Mouse (Mus musculus) left cerebral cortex, postnatal 25 days (tissue): ENCODE data around the gene Spag5. TPM values are rescaled to one million over a fixed set of nuclear protein-coding genes. Genes with fewer than 3 reads are reported as not detected.

Source experiments
- DNase-seq, 2 experiments: peaks; one replicate each; pipeline ENCODE4 v3.0.0; 2022; ENCODE audit warnings: low spot score in 2 of 2, mixed read lengths in 1 of 2
- intact Hi-C: fragments of 180-260 bp; cut with DNase I; formaldehyde crosslinking; loops from one replicate; pipeline ENCODE4 v1.15.1; 2025
- total RNA-seq, 2 experiments: library from RNA; stranded (reverse); gene quantifications; 2 replicates each; pipeline ENCODE4 v1.2.3; 2021

Gene Spag5
- total RNA-seq, 2 experiments from 2014 or later, result 8.0 to 8.9 TPM

DNA sequence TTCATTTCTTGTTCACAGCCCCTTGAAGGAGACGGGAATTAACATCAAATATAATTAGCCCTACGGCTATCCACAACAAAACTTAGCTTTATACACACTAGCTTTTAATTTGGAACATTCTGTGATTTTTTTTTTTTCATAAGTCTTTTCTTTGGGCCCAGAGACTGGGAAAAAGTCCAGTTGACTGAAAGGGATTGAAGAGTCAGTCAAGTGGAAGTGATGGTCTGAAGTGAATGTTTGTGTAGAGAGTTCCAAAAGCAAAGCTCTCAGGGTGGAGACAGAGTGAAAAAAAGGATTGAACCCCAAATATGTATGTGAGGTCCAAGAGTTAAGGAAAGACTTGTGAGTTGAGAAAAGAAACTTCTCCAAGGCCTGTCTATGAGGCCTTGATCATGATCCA, 17.1 kb downstream of the Spag5 start:
- no peak for DNase-seq
- intact Hi-C loops, result no loop called here

DNA sequence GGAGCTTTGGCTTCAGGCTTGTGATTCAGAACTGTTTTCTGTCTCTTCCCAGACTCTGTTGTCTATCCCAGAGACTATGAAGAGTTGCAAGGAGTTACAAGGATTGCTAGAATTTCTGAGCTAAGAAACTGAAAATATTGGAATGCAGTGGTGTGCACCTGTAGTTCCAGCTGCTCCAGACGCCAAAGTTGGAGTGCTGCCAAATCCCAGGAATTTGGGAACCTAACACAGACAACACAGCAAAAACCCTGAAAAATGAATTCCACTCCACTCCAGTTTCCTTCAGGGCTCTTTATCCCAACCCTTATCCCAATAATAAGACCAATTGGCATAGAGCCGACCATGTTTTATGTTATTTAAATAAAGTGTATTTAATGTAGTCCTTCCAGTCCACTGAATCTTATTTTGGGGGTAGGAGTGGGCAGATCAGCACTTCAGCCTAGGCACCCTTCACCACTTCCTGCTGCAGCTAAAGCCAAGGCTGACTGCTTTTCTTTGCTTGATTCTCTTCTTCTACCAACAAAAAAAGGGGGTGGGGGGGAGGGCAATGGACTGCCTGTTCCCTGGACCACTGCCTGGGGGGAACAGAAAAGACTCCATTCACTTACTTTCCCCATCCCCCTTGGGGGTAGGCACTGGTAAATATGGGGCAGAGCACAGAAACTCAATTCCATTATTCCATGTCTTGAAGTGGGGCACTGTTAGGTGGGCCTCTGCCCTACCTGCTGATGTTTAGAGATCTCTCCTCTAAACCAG, 20.9 kb downstream of the Spag5 start:
- no peak for DNase-seq
- intact Hi-C loops, result no loop called here

DNA sequence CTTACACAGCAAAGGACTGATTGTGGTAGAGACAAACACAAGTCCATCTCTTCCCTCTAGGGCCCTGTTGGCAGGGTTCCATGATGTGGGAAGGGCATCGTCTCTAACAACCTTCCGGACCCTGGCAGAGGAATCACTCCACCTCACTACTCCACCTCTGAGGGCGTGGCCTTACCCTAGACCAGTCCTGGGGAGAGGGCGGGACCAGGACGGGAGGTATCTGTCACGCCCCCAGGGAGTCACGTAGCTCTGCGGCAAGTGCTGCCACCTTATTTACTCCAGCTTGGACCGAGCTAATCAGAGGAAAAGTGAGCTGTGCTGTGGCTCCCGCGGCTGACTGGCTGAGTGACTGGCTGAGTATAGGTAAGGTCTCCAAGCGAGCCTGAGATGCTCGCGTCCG, 21.5 kb downstream of the Spag5 start, which contains the start of gene Aldoc:
Gene Aldoc, plus strand, starts transcription at position 109 of the 400 bp plus-strand sequence.
- intact Hi-C loops, result no loop called here
- peak; percentile 70 to 84 for DNase-seq

DNA sequence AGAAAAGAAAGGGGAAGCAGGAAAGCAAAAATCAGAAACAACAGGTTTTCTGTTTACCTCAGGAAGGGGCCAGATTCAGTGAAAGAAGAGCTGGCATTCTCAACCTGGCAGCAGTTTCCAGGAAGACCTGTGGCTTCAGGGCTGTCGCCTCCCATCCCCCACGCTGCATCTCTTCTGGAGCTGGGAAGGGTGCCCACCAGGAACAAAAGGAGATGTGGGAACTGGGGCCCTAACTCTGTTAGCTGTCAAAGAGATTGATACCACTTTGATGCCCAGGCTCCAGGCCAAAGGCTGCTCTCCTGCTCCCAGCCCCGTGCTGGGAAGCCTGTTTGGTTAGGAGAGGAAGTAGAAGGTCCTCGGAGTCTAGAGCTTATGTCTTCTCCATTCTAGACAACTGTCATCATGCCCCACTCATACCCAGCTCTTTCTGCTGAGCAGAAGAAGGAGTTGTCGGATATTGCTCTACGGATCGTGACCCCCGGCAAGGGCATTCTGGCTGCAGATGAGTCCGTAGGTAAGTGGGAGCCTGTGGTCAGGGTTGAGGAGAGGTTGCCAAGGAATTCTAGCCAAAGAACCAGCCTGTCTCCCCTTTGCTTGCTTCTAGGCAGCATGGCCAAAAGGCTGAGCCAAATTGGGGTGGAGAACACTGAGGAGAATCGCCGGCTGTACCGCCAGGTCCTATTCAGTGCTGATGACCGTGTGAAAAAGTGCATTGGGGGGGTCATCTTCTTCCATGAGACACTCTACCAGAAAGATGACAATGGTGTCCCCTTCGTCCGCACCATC, 22.9 kb downstream of the Spag5 start:
- intact Hi-C loops, result no loop called here
- peak in 1 of 2 experiments; percentile 35 for DNase-seq

DNA sequence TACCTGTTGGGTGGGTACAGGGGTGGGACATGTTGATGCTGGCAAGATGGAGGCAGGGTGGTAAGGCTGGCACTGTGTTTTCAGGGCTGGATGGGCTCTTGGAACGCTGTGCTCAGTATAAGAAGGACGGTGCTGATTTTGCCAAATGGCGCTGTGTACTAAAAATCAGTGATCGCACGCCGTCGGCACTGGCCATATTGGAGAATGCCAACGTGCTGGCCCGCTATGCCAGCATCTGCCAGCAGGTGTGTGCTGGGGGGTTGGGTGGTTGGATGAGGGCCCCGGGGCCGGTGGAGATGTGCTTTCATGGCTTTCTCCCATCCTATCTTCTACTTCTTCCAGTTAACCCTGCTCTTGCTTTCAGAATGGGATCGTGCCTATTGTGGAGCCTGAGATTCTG, 23.6 kb downstream of the Spag5 start:
- intact Hi-C loops, result no loop called here
- no peak for DNase-seq

DNA sequence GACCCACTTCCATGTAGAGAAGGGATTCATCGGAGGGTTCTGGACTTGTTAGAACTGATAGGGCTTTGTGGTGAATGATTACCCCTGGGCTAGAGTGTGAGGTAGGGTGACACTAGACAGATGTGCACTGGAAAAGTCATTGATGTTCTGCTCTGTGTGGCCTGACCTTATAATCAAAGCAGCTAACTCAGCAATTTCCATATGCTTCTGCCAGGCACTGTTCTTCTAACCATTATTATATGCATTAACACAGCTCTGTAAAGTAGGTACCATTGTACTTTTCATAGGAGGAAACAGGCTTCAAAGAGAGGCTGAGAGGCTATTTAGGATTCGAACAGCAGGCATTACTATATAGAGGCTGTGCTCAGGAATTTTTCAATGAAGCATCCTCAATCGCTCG, 25.9 kb downstream of the Spag5 start:
- no peak for DNase-seq
- intact Hi-C loops, result no loop called here

DNA sequence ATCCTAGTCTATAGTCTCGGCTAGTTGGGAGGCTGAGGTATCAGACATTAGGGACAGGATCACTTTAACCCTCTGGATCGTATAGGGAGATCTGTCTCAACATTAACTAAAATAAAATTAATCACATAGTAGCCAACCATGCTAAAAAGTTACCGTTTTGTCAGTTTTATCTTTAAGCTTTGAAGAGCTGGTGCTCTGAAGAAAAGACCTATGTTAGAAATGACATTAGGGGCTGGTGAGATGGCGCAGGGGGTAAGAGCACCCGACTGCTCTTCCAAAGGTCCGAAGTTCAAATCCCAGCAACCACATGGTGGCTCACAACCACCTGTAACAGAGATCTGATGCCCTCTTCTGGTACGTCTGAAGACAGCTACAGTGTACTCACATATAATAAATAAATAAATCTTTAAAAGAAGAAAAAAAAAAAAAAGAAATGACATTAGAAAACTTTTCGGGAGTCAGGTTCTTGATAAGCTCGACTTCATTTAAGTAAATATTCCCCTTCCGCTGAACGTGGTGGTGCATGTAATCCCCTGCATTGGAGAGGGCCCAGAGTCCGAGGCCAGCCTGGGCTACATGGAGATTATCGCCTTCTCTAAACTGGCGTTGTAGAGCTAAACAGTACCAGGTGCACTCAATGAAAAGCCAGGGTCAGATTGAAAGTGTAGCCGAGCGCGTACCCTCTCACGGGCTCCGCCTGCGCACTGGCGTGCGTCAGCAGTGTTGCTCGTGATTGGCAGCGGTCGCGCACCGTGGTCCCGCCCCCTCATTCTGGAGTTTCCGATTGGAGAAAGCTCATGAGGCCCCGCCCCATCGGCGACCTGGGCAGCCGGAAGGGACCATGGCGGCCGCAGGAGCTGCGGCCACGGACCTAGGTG, 26.5 kb downstream of the Spag5 start, which contains the start of gene Pigs:
Gene Pigs, plus strand, starts transcription at position 782 of the 878 bp plus-strand sequence.
- DNase-seq, result peak; percentile 94 to 98
- intact Hi-C loops, result loop anchor here (1.0 kb wide), 1 partner anchor 27 kb away; the partner anchor contains the start of gene Spag5

DNA sequence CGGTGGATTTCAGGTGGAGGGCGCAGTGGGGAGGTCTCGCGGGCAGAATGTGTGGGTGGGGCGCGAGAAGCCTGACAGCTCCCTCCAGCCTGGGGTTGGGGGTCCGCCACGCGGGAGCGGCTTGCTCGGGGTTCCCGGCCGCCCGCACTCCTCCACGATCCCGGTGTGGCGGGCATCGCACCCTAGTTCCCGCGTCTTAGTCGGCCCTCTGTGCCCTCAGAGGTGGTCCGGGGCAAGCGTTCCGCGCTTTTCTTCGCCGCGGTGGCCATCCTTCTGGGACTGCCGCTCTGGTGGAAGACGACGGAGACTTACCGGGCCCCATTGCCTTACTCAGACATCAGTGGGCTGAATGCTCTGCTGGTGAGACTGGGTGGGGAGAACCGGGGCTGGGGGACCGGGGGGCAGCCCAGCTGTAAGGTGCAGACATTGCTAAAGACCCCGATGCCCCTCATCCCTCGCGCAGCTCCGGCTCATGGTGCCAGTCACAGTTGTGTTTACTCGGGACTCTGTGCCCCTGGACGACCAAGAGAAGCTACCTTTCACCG, 27.3 kb downstream of the Spag5 start:
- intact Hi-C loops, result loop anchor here (1.0 kb wide), 1 partner anchor 27 kb away; the partner anchor contains the start of gene Spag5
- no peak for DNase-seq

DNA sequence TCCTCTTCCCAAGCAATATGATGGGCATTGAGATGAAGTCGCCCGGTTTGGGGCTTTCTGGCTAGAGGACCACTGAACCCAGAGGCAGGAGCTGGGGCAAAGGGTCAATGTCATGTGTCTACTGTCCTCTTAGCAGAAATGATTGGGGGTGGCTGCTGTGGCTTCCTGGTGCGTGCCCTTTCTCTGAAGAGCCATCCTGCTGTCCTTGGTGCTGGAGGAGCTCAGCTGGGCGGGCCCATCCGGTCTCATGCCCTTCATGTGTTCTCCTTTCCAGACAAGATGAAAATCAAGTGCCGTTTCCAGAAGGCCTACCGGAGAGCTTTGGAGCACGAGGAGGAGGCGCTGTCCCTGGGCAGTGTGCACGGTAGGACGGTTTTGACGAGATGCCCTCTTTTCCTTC, 31.3 kb downstream of the Spag5 start:
- no peak for DNase-seq
- intact Hi-C loops, result no loop called here

DNA sequence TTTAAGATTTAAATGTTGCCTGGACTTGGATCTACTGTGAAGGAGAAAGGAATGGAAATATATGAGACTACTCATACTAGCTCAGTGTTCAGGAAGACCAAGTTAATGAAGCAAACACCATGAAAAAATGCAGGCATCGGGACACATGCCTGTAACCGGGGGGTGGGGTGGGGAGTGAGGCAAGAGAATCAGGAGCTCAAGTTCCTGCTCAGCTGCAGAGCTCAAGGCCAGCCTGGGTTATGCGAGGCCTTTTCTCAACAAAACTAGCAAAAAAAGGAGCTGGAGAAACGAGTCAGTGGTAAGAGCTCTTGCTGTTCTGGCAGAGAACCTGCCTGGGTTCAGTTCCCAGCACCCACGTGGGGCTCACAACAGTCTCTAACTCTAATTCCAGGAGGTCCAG, 32.7 kb downstream of the Spag5 start:
- DNase-seq, result no peak
- intact Hi-C loops, result no loop called here

DNA sequence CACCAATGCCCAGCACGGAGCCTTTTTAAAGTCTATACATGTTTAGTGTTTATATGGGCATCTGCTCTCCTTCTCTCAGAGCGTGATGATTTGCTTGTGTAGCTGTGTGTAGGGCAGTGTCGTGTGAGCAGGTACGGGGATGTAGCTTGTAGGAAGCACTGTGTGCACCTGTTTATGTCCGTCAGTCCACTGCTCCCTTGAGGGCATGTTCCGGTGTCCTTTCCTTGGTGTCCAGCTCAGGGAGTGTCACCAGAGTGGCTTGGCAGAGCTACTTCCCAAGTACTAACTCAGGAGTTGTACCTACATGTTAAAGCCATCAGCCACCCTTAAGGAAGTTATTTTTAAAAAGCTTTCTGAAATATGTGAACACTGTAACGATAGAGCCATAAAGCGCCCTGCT, 35.7 kb downstream of the Spag5 start:
- intact Hi-C loops, result no loop called here
- DNase-seq, result no peak

DNA sequence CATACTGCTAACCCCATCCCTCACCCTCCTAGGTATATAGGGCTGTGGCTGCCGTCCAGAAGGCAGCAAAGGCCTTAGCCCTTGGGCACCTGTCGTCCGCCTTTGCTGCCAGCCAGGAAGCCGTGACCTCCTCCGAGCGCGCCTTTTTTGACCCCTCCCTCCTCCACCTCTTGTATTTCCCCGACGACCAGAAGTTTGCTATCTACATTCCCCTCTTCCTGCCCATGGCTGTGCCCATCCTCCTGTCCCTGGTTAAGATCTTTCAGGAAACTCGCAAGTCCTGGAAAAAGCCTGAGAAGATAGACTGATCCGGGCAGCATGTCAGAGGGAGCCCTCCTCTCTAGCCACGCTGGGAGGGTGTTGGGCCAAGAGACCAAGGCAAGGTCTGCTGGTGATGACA, 40.4 kb downstream of the Spag5 start:
- intact Hi-C loops, result no loop called here
- DNase-seq, result no peak

DNA sequence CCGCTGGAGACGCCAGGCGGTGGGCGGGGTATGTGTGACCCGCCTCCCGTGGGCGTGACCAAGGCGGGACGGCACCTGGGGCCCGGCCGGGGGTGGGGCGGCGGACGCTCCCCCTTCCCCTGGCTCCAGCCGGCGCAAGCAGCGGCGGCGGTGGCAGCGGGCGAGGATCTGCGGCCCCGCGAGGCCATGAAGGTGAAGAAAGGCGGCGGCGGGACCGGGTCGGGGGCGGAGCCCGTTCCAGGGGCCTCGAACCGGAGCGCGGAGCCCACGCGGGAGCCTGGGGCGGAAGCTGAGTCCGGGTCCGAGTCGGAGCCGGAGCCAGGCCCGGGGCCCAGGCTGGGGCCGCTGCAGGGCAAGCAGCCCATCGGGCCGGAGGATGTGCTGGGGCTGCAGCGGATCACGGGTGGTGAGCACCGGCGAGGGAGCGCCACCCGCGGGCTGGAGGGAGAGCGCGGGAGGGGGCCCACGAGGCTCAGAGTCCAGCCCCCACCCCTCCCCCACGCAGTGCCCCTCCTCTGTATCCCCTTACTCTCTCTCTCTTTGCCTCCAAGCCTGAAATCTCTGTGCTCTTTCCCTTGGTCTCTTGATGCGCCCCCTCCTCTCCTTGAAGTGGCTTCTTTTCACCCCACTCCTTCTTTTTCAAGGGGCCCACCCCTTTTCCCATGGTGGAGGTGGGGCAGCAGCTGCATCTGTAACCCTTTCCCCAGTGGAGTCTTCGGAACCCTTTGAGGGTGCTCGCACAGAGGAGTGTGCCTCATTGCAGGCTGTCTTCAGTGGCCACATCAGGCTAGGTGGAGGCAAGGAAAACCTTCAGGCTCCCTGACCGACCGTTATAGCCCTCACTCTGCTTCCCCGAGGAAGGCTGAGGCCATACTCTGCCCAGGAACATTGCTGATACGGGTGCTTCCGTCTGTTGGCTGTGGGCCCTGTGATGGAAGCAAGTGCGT, 42.3 kb downstream of the Spag5 start, which contains the start of gene Unc119:
Gene Unc119, plus strand, starts transcription at position 102 of the 947 bp plus-strand sequence.
- intact Hi-C loops, result no loop called here
- peak; percentile 67 to 80 for DNase-seq

DNA sequence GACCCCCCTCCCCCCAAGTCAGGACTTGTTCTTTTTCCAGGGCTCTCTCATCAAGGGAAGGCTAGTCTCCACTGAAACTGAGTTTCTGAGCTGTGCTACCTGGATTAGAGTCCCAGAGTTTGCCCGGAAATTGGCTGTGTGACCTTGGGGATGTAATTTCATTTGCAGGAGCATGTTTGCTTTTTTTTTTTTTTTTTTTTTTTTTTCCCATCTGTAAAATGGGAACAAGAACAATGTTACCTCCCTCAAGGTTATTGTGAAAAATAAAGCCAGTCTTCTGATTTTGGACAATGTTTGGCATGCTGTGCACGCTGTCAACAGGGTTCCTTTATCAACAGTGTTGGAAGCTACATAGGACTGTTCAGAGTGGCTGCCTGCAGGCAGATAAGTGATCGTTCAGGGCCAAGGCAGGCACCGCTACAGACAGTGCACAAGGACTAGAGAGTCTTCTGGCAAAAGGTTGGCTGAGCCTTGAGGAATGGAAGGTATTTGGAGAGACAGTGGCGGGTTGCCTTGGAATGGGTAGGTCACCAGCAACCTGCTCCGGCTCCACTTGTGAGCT, 43.1 kb downstream of the Spag5 start:
- DNase-seq, result no peak
- intact Hi-C loops, result no loop called here

DNA sequence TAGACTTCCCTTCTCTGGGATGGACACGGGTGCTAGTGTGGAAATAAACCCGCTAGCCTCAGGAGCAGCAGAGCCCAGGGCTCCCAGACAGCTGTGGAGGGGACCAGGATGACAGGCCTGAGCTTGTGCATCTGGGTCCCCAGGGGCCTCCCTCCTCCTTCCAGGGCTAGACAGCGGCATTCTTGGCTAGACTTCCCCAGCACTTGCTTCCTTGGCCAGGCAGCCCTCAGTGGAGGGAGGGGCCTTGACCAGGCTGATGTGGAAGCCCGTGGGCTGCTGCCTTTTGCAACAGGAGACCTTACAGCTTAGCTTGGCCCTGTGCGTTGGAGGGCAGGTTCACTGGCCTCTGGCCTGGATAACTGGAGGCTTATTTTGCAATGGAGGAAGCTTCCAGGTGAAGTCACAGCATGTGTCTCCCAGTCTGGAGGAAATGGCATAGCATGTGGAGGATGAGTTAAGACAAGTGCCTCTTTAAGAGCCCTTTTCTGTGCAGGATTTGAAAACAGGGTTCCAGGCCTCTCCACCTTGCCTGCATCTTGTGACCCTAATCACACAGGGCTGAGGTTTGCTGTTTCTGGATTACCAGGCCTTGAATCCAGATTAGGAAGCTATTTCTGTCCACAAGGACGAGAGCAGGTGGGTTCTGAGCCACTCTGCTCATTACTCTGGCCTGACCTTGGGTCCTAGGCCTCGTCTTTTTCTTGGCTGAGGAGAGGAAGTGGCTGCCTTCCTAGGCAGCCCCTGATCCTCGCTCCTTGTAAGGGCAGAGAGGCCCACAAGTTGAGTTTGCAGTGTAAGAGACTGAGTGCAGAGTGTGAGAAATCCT, 43.8 kb downstream of the Spag5 start:
- no peak for DNase-seq
- intact Hi-C loops, result loop anchor here (5.0 kb wide), 1 partner anchor 83 kb away; the partner anchor contains the start of gene 2610507B11Rik

DNA sequence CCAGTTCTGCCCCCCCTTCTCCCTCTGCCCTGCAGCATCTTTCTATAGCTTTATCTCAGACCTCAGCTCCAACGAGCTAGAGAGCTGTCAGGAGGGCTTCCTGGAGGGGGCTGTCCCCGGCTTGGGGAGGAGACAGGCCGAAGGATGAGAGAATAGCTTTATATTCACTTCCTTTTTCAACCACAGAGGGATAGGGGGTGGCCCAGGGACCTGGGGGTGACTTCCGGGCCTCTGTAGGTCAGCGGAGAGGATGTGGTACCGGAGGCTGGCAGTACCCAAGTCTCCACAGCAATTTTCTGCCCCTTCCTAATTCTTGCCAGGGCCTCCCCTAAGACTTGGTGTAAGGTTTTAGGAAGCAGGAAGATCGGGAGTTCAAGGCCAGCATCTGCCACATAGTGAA, 44.5 kb downstream of the Spag5 start:
- intact Hi-C loops, result loop anchor here (5.0 kb wide), 1 partner anchor 84 kb away; the partner anchor contains the start of gene 2610507B11Rik
- no peak for DNase-seq
